Mouse (Mus musculus) E14TG2a.4 (cell line): Measurements from ENCODE around the gene Dnmt1.

ENCODE experiments used
- CTCF ChIP-seq: conservative IDR thresholded peaks from 2 replicates; pipeline ENCODE4 v1.5.1; 2014; ENCODE audit warnings: low read length
- POU5F1 ChIP-seq: IDR thresholded peaks from 2 replicates; pipeline ENCODE4 v1.6.1; 2014; ENCODE audit warnings: low read length, borderline replicate concordance

GRCm38 (mm10) chr9:20951441-20951840 lies 8.2 kb downstream of the Dnmt1 start:
- TF ChIP-seq CTCF, result no peak
- no peak for TF ChIP-seq POU5F1
